Mouse (Mus musculus) MEL (cell line): ENCODE measurements around the gene Galnt2.

Experiments
- CHD1 ChIP-seq: IDR thresholded peaks from 2 replicates; pipeline ENCODE4 v1.6.1; 2012; ENCODE audit warnings: low read depth, mild to moderate bottlenecking, inconsistent platforms, low read length, improper control_type of control experiment
- NELFE ChIP-seq: IDR thresholded peaks from 2 replicates; pipeline ENCODE4 v1.6.1; 2011; ENCODE audit warnings: low read depth, low read length, improper control_type of control experiment
- POLR2AphosphoS2 ChIP-seq: IDR thresholded peaks from 2 replicates; pipeline ENCODE4 v1.6.1; 2011; ENCODE audit warnings: low read length, improper control_type of control experiment
- SIN3A ChIP-seq: IDR thresholded peaks from 2 replicates; pipeline ENCODE4 v1.6.1; 2012; ENCODE audit warnings: low read length, improper control_type of control experiment, inconsistent platforms
- TBP ChIP-seq: IDR thresholded peaks from 2 replicates; pipeline ENCODE4 v1.8.0; 2011; ENCODE audit warnings: low read depth, low read length, improper control_type of control experiment

GRCm38 (mm10) chr8:124235536-124235935, 4.3 kb downstream of the Galnt2 start:
- TF ChIP-seq SIN3A: no peak
- no peak for TF ChIP-seq TBP
- no peak for TF ChIP-seq CHD1
- no peak for TF ChIP-seq POLR2AphosphoS2
- TF ChIP-seq NELFE: no peak
